Mouse (Mus musculus): ENCODE measurements at regions not wholly inside any gene's neighbourhood (a gene's known extent, or its start where the extent isn't known, plus 50 kb on each side); places are given as distances from the start of the nearest gene placed in this dataset.

- TF ChIP-seq EP300 (IDR thresholded peaks at IDR 0.05; ENCODE audit: insufficient read depth, low read depth, low read length) = no peak
- no peak for TF ChIP-seq POLR2A (IDR thresholded peaks at IDR 0.05; ENCODE audit: insufficient read depth, low read depth, low read length)
- TF ChIP-seq CTCF (IDR thresholded peaks at IDR 0.05) = no peak
These were observed 659.2 kb upstream of the Stxbp6 start for GRCm38 (mm10) chr12:45733661-45734060.

Data from heart, adult 2 months (tissue).